12 mouse cellular contexts compared by ENCODE assay signal in genomic region chr7:132732136-132732789, GRCm38 (mm10).
DNase-seq lines count a peak whose midpoint lies in the region; ATAC-seq and TF ChIP-seq lines count a peak whose summit lies in the region.
"Had no signal": no experiment of that assay in that cellular context is flagged by ENCODE, and none has a peak within 500 bp of the region (broad histone marks: within the 10 kb centered on the region; RNA-seq: fewer than 3 reads in every experiment).

No protein-coding gene starts in this region.

- intact Hi-C loops in heart, adult 2 months (cut with DNase I), result no loop called here

- H3K27ac ChIP-seq in kidney, embryonic 16.5 days (ENCODE audit: low read length), result no peak overlapping the region
- peak overlapping the region; percentile 89 for H3K27ac ChIP-seq in forebrain, embryonic 12.5 days
- peak overlapping the region; percentile 30 for H3K27ac ChIP-seq in midbrain, embryonic 13.5 days
- no peak overlapping the region for H3K27ac ChIP-seq in heart, adult 2 months
- H3K27ac ChIP-seq: kidney, postnatal 0 days had no signal

- DNase-seq in kidney, adult 18-20 months, result peak; percentile 43
- DNase-seq in adipocyte (ENCODE audit: low spot score), result peak; percentile 52
- DNase-seq in cerebellum, adult 9-11 months, result no peak
- DNase-seq in heart, adult 2 months, result no peak
- no peak for DNase-seq in ovary, adult 18-20 months (ENCODE audit: low spot score)
- DNase-seq: cerebellum, adult 18-20 months; right cerebral cortex, postnatal 25 days had no signal

- no peak for ATAC-seq in kidney, embryonic 16.5 days (ENCODE audit: low FRiP score, low TSS enrichment)
- no peak for ATAC-seq in forebrain, embryonic 12.5 days (ENCODE audit: low FRiP score)
- ATAC-seq in midbrain, embryonic 13.5 days, result no peak

- no peak overlapping the region for H3K4me3 ChIP-seq in kidney, embryonic 16.5 days (ENCODE audit: low read length)
- no peak overlapping the region for H3K4me3 ChIP-seq in forebrain, embryonic 12.5 days (replicated peaks)
- H3K4me3 ChIP-seq in midbrain, embryonic 13.5 days (replicated peaks), result no peak overlapping the region
- H3K4me3 ChIP-seq in heart, adult 2 months, result no peak overlapping the region

- H3K9ac ChIP-seq in kidney, embryonic 16.5 days (replicated peaks; ENCODE audit: low read length), result no peak overlapping the region
- H3K9ac ChIP-seq in forebrain, embryonic 12.5 days, result no peak overlapping the region
- no peak overlapping the region for H3K9ac ChIP-seq in midbrain, embryonic 13.5 days (replicated peaks)
- no peak overlapping the region for H3K9ac ChIP-seq in heart, adult 2 months (ENCODE audit: low read depth, low read length)

- no peak for TF ChIP-seq EP300 in heart, adult 2 months (IDR thresholded peaks at IDR 0.05; ENCODE audit: insufficient read depth, low read depth, low read length)

- TF ChIP-seq CTCF in heart, adult 2 months (IDR thresholded peaks at IDR 0.05), result no peak

- 76% methylated on average over 6 of the region's 6 CpGs for WGBS in kidney, embryonic 16.5 days
- WGBS in forebrain, embryonic 12.5 days, result 15% methylated on average over 6 of the region's 6 CpGs
- 48% methylated on average over 6 of the region's 6 CpGs for WGBS in midbrain, embryonic 13.5 days
- 70% methylated on average over 6 of the region's 6 CpGs for WGBS in heart, adult 2 months

- H3K27me3 ChIP-seq in kidney, embryonic 16.5 days (ENCODE audit: insufficient read depth, low read length), result no peaks in the 10 kb centered on the region
- no peaks in the 10 kb centered on the region for H3K27me3 ChIP-seq in forebrain, embryonic 12.5 days
- no peaks in the 10 kb centered on the region for H3K27me3 ChIP-seq in midbrain, embryonic 13.5 days
- no peaks in the 10 kb centered on the region for H3K27me3 ChIP-seq in heart, adult 2 months (ENCODE audit: control insufficient read depth, insufficient read depth, low read length)
- H3K27me3 ChIP-seq: CH12.LX had no signal

- H3K9me3 ChIP-seq in kidney, embryonic 16.5 days (ENCODE audit: low read length), result no peaks in the 10 kb centered on the region
- no peaks in the 10 kb centered on the region for H3K9me3 ChIP-seq in forebrain, embryonic 12.5 days
- H3K9me3 ChIP-seq in midbrain, embryonic 13.5 days, result no peaks in the 10 kb centered on the region

- peaks cover 16% of the 10 kb centered on the region for H3K4me1 ChIP-seq in kidney, embryonic 16.5 days (ENCODE audit: insufficient read depth, low read length)
- H3K4me1 ChIP-seq in forebrain, embryonic 12.5 days, result peaks cover 82% of the 10 kb centered on the region
- H3K4me1 ChIP-seq in midbrain, embryonic 13.5 days (replicated peaks), result peaks cover 59% of the 10 kb centered on the region
- H3K4me1 ChIP-seq in heart, adult 2 months (ENCODE audit: control insufficient read depth, insufficient read depth, low read length), result peaks cover 33% of the 10 kb centered on the region

- no peak for TF ChIP-seq POLR2A in heart, adult 2 months (IDR thresholded peaks at IDR 0.05; ENCODE audit: insufficient read depth, low read depth, low read length)

- no peaks in the 10 kb centered on the region for H3K79me2 ChIP-seq in heart, adult 2 months (replicated peaks; ENCODE audit: control insufficient read depth, insufficient read depth, low read length)

- H3K4me2 ChIP-seq in kidney, embryonic 16.5 days (replicated peaks; ENCODE audit: low read depth, low read length), result no peak overlapping the region
- no peak overlapping the region for H3K4me2 ChIP-seq in forebrain, embryonic 12.5 days
- H3K4me2 ChIP-seq in midbrain, embryonic 13.5 days (replicated peaks), result no peak overlapping the region

- no peaks in the 10 kb centered on the region for H3K36me3 ChIP-seq in kidney, embryonic 16.5 days (ENCODE audit: insufficient read depth, low read length)
- 0 out of 2 replicates have a peak, but pooled peaks cover 12% of the 10 kb centered on the region for H3K36me3 ChIP-seq in forebrain, embryonic 12.5 days (replicated peaks)
- 0 out of 2 replicates have a peak, but pooled peaks cover 2% of the 10 kb centered on the region for H3K36me3 ChIP-seq in midbrain, embryonic 13.5 days
- peaks cover 2% of the 10 kb centered on the region; the same call in 1 of the 2 replicates for H3K36me3 ChIP-seq in heart, adult 2 months (ENCODE audit: control insufficient read depth, insufficient read depth, low read length)

Comparison
In these comparisons a context has a peak if more than half of its experiments do, and no peak if none do; other contexts are left out.
1. DNase-seq: peak in kidney, adult 18-20 months (single experiment) and adipocyte (single experiment); none in cerebellum, adult 9-11 months (single experiment), heart, adult 2 months (0 of 2) and ovary, adult 18-20 months (single experiment).
2. H3K27ac ChIP-seq: peak in forebrain, embryonic 12.5 days (single experiment) and midbrain, embryonic 13.5 days (single experiment); none in kidney, embryonic 16.5 days (single experiment) and heart, adult 2 months (single experiment).